Mouse (Mus musculus) neural tube, embryonic 14.5 days (tissue): ENCODE measurements at regions not wholly inside any gene's neighbourhood (a gene's known extent, or its start where the extent isn't known, plus 50 kb on each side); places are given as distances from the start of the nearest gene placed in this dataset.
"Not testable (repeated sequence)": the region's sequence is repeated elsewhere in the genome, so short reads cannot be mapped to it uniquely, and the experiment has no call there.

ENCODE experiments used
- ATAC-seq: fragments of 200-750 bp; cut with Nextera tagmentation; 2 replicates; pipeline ENCODE4 v1.8.0; 2017; ENCODE audit warnings: low read depth, mild to moderate bottlenecking, moderate TSS enrichment, moderate library complexity
- H3K27ac ChIP-seq: fragments of 300-500 bp; sonication (generic); 2 replicates; pipeline ENCODE4 v1.5.1; 2014; ENCODE audit warnings: low read depth, mild to moderate bottlenecking, control low read depth, low read length, moderate library complexity, mixed read lengths
- H3K27me3 ChIP-seq: fragments of 300-500 bp; sonication (generic); 2 replicates; pipeline ENCODE4 v1.6.1; 2014; ENCODE audit warnings: low read length; ENCODE audit not compliant: control insufficient read depth, insufficient read depth
- H3K36me3 ChIP-seq: fragments of 300-500 bp; sonication (generic); 2 replicates; pipeline ENCODE4 v1.6.1; 2014; ENCODE audit warnings: low read length, mixed read lengths; ENCODE audit not compliant: control insufficient read depth, insufficient read depth
- H3K4me1 ChIP-seq: fragments of 300-500 bp; sonication (generic); 2 replicates; pipeline ENCODE4 v1.6.1; 2014; ENCODE audit warnings: low read length; ENCODE audit not compliant: control insufficient read depth, insufficient read depth
- H3K4me2 ChIP-seq: fragments of 300-500 bp; sonication (generic); 2 replicates; pipeline ENCODE4 v1.6.1; 2014; ENCODE audit warnings: mild to moderate bottlenecking, low read depth, low read length, control low read depth
- H3K4me3 ChIP-seq: fragments of 300-500 bp; sonication (generic); 2 replicates; pipeline ENCODE4 v1.5.1; 2014; ENCODE audit warnings: low read depth, low read length, control low read depth, mixed read lengths
- H3K9ac ChIP-seq: fragments of 300-500 bp; sonication (generic); replicated peaks from 2 replicates; pipeline ENCODE4 v1.6.1; 2014; ENCODE audit warnings: low read depth, mild to moderate bottlenecking, control low read depth, low read length, mixed read lengths
- H3K9me3 ChIP-seq: fragments of 300-500 bp; sonication (generic); 2 replicates; pipeline ENCODE4 v1.6.1; 2016; ENCODE audit warnings: low read length; ENCODE audit not compliant: control insufficient read depth
- WGBS: fragments of 180-500 bp; shearing (Covaris S2); extraction: QIAGEN DNeasy Blood & Tissue Kit; methylation state at CpG from one replicate; pipeline ENCODE4 v1.1.7; 2014; 5-methylcytosine and 5-hydroxymethylcytosine counted together

GRCm38 (mm10) chr10:33715701-33716250 lies 70.7 kb downstream of the Sult3a2 start:
- Histone ChIP-seq H3K27me3 (no peaks in the 10 kb centered on the region), H3K4me2 (no peak overlapping the region), H3K4me3 (no peak overlapping the region), H3K9ac (no peak overlapping the region), H3K9me3 (no peaks in the 10 kb centered on the region), H3K27ac (no peak overlapping the region), H3K36me3 (no peaks in the 10 kb centered on the region), H3K4me1 (no peaks in the 10 kb centered on the region)
- ATAC-seq: no peak
- 75% methylated on average over 5 of the region's 5 CpGs for WGBS

GRCm38 (mm10) chr10:33708656-33709055 lies 77.8 kb downstream of the Sult3a2 start:
- not testable (repeated sequence) for H3K9me3 ChIP-seq, H3K4me1 ChIP-seq, H3K27me3 ChIP-seq, H3K4me2 ChIP-seq, ATAC-seq, H3K36me3 ChIP-seq, H3K4me3 ChIP-seq, H3K9ac ChIP-seq, H3K27ac ChIP-seq
- WGBS: 78% methylated on average over 3 of the region's 3 CpGs

- H3K27ac ChIP-seq, H3K9me3 ChIP-seq, ATAC-seq, H3K4me1 ChIP-seq, H3K27me3 ChIP-seq, H3K36me3 ChIP-seq, H3K9ac ChIP-seq, H3K4me2 ChIP-seq, H3K4me3 ChIP-seq: not testable (repeated sequence)
- 84% methylated on average over 3 of the region's 3 CpGs for WGBS
These were observed 79.7 kb upstream of the Clvs2 start for GRCm38 (mm10) chr10:33704245-33704644.

- H3K9me3 ChIP-seq: no peaks in the 10 kb centered on the region
- no peaks in the 10 kb centered on the region for H3K27me3 ChIP-seq
- WGBS: 53% methylated on average over 3 of the region's 3 CpGs
- no peak overlapping the region for H3K4me3 ChIP-seq
- H3K27ac ChIP-seq: no peak overlapping the region
- no peaks in the 10 kb centered on the region for H3K4me1 ChIP-seq
- ATAC-seq: peak; percentile 84
- no peak overlapping the region for H3K4me2 ChIP-seq
- no peaks in the 10 kb centered on the region for H3K36me3 ChIP-seq
- H3K9ac ChIP-seq: no peak overlapping the region
These were observed 78.9 kb upstream of the Clvs2 start for GRCm38 (mm10) chr10:33703420-33703819.
